Mouse (Mus musculus) spleen, adult 2 months (tissue): ENCODE data around the gene Fgfr2. TPM values are rescaled to one million over a fixed set of nuclear protein-coding genes. Genes with fewer than 3 reads are reported as not detected.
"Not testable (repeated sequence)": the region's sequence is repeated elsewhere in the genome, so short reads cannot be mapped to it uniquely, and the experiment has no call there.

Experiments
- DNase-seq, 2 experiments: peaks; one replicate each; pipeline versions ENCODE4 v3.0.0 to v3.0.0-alpha.2; 2012 to 2021; ENCODE audit warnings: low spot score in 2 of 2, low read depth in 1 of 2
- H3K27ac ChIP-seq: fragments of 200-500 bp; 2 replicates; pipeline ENCODE4 v1.5.1; 2012; ENCODE audit warnings: low read length, inconsistent platforms; ENCODE audit not compliant: insufficient read depth
- H3K27me3 ChIP-seq: fragments of 200-500 bp; 2 replicates; pipeline ENCODE4 v1.6.1; 2012; ENCODE audit warnings: mild to moderate bottlenecking, moderate library complexity, low read length, inconsistent platforms; ENCODE audit not compliant: control insufficient read depth, insufficient read depth
- H3K36me3 ChIP-seq: fragments of 200-500 bp; 2 replicates; pipeline ENCODE4 v1.6.1; 2012; ENCODE audit warnings: mild to moderate bottlenecking, low read length, inconsistent platforms; ENCODE audit not compliant: control insufficient read depth, insufficient read depth
- H3K4me1 ChIP-seq: fragments of 200-500 bp; 2 replicates; pipeline ENCODE4 v1.6.1; 2011; ENCODE audit warnings: inconsistent platforms; ENCODE audit not compliant: control insufficient read depth, insufficient read depth, insufficient read length
- H3K4me3 ChIP-seq: fragments of 200-500 bp; 2 replicates; pipeline ENCODE4 v1.5.1; 2011; ENCODE audit warnings: mild to moderate bottlenecking, inconsistent platforms; ENCODE audit not compliant: insufficient read depth, insufficient read length; ENCODE audit errors: extremely low read depth
- CTCF ChIP-seq: fragments of 200-500 bp; IDR thresholded peaks from 2 replicates; pipeline ENCODE4 v1.5.1; 2011; ENCODE audit warnings: mild to moderate bottlenecking, inconsistent platforms; ENCODE audit not compliant: insufficient read depth, insufficient read length, insufficient replicate concordance; ENCODE audit errors: extremely low read depth
- POLR2A ChIP-seq: fragments of 200-500 bp; IDR thresholded peaks from 2 replicates; pipeline ENCODE4 v1.6.1; 2011; ENCODE audit warnings: low read depth, low read length, inconsistent platforms
- WGBS: fragments of 180-500 bp; shearing (Covaris S2); methylation state at CpG from one replicate; pipeline ENCODE4 v1.1.7; 2018; 5-methylcytosine and 5-hydroxymethylcytosine counted together
- polyA plus RNA-seq: library from polyadenylated mRNA; depleted of rRNA; stranded (reverse); fragments of >200 nt; gene quantifications from 2 replicates; pipeline ENCODE4 v1.2.3, GENCODE M21; 2012

The Fgfr2 gene
- polyA plus RNA-seq, 1 experiment, result 1.6 TPM

DNA sequence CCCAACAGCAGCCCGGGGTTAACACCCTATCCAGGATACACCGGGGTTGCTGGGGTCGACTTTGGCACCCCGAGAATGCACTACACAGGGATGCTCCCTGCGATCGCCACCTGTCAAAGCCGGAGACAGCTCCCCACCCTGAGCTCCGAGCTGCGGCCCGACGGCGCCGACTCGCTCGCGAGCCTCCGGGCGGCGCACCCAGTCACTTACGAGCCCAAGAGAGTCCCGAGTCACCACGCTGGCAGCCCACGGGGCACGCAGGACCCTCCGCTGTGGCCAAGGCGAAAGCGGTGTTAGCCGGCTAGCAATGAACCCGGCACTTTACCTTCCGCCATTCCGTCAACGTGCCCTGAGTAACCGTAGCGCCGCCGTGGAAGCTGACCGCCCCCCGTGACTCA lies 1713.2 kb downstream of the Fgfr2 start:
- WGBS, result under 1% methylated on average over 38 of the region's 38 CpGs

DNA sequence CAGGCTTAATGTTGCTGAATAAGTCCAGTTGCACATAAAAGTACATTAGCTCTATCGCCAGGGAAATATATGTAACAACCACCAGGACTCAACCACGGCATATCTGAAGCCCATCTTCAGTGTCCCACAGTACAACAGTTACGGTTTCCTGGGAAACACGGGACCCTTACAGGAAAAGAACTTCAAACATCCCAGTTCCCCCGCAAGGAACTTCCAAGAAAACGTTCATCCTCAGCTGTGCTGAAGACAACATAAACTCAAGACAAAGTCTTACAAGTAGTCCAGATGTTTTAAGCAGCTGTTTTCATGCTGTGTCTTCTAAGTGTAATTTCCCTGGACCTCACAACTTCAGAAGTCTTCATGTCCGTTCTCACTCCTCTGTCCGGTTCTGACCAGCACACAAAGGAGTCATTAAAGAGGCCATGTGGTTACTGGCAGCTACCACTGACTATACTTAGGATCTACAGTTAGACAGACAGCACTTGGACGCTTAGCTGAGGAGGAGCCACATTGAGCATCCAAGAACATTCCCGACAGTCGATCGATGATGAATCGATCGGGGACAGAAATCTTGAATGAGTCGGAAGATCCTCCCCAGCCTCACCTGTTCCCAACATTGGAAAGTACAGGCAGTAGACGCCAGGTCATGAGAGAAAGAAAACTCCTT lies 1713.7 kb downstream of the Fgfr2 start:
- TF ChIP-seq CTCF (no peak), POLR2A (no peak)
- DNase-seq, result no peak
- Histone ChIP-seq H3K27ac (no peak overlapping the region; the same call in 1 of the 2 replicates), H3K4me1 (peaks cover 7% of the 10 kb centered on the region), H3K4me3 (peak overlapping the region; percentile 86), H3K36me3 (no peaks in the 10 kb centered on the region), H3K27me3 (no peaks in the 10 kb centered on the region)
- WGBS, result 8% methylated on average over 16 of the region's 16 CpGs

More for the DNA sequence above, 1713.2 kb downstream of the Fgfr2 start:
- no peak for TF ChIP-seq POLR2A
- no peak for TF ChIP-seq CTCF
- peaks cover 7% of the 10 kb centered on the region for H3K4me1 ChIP-seq
- no peaks in the 10 kb centered on the region for H3K36me3 ChIP-seq
- no peaks in the 10 kb centered on the region for H3K27me3 ChIP-seq
- no peak for DNase-seq
- H3K4me3 ChIP-seq, result peak overlapping the region; percentile 86
- peak overlapping the region; percentile 49; the same call in 1 of the 2 replicates for H3K27ac ChIP-seq

DNA sequence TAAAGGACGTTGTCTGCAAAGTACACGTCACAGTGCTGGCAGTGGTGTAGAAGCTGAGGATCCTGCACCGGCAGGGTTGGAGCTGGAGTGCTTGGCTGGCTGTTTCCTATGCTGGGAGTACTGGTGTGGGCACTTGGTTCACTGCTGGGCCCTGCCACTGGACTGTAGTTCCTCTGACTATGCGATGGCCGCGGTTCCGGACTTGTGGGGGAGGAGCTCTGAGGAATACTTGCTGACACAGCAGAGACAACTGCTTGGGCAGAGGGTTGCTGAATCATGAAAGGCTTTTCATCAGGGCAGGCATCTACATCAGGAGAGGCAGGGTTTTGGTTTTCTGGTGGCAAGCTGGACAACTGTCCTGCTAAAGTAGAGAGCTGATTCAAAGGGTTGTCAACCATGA lies 1731.4 kb downstream of the Fgfr2 start:
- H3K4me1 ChIP-seq, H3K27me3 ChIP-seq, H3K27ac ChIP-seq, DNase-seq, H3K4me3 ChIP-seq: not testable (repeated sequence)
- WGBS, result 94% methylated on average over 7 of the region's 7 CpGs
- H3K36me3 ChIP-seq, result peaks cover 15% of the 10 kb centered on the region

DNA sequence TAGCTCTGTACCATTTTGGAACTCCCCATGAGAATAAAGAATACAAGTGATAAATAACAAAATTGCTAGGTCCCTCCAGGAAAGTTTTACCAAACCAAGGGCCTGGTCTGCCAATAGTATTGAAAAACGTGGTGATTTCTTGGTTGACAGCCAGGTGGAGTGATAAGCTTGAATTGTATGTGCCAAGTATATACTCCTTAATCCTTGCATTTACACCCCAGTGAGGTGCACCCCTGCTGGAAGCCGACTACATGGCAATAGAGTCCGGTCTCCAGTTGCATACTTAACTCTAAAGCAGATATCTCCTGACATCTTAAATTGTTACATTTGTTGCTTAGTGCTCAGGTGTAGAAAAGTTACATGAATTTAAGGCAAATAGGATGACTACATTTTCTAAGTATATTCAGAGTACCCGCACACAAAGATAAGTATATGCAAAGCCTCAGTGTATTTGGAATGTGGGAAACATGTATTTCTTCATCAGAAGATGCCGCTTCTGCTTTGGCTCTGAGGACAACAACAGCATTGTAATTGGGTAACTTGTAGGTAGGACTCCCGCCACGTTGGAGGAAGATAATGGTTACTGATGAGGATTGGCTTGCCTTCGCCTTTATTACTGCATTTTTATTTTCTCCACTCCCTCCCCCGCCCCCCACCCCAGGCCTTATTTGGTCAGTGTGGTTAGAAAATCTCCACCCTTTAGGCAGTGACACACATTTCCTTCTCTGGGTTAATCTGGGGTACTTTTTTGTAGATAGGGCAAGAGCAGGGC lies 1751.1 kb downstream of the Fgfr2 start:
- no peaks in the 10 kb centered on the region for H3K36me3 ChIP-seq
- no peak overlapping the region for H3K27ac ChIP-seq
- no peaks in the 10 kb centered on the region; the same call in 1 of the 2 replicates for H3K4me1 ChIP-seq
- no peak for DNase-seq
- WGBS, result 71% methylated on average over 9 of the region's 9 CpGs
- H3K27me3 ChIP-seq, result no peaks in the 10 kb centered on the region
- H3K4me3 ChIP-seq, result no peak overlapping the region
- TF ChIP-seq CTCF (no peak), POLR2A (no peak)

DNA sequence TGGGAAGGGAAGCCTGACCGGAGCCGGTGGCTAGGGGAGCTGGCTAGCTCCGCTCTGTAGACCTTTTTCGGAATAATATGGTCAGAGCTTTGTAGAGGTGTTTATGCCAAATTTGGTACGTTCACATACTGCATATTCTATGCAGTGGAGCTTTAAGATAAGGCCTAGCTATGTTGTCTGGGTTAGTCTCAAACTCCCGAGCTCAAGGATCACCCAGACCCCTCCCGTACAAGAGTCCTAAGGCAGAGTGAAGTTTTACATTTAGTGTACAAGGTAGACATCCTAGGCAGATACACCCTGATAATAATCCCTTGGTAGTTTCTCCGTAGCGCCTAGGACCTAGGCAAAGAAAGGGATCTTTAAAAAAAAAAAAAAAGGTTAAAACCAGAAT lies 1751.7 kb downstream of the Fgfr2 start:
- Histone ChIP-seq H3K4me3 (peak overlapping the region; percentile 81), H3K36me3 (no peaks in the 10 kb centered on the region), H3K27ac (peak overlapping the region; percentile 82), H3K4me1 (no peaks in the 10 kb centered on the region; the same call in 1 of the 2 replicates), H3K27me3 (no peaks in the 10 kb centered on the region)
- TF ChIP-seq POLR2A, result no peak
- no peak for DNase-seq
- 14% methylated on average over 9 of the region's 9 CpGs for WGBS

DNA sequence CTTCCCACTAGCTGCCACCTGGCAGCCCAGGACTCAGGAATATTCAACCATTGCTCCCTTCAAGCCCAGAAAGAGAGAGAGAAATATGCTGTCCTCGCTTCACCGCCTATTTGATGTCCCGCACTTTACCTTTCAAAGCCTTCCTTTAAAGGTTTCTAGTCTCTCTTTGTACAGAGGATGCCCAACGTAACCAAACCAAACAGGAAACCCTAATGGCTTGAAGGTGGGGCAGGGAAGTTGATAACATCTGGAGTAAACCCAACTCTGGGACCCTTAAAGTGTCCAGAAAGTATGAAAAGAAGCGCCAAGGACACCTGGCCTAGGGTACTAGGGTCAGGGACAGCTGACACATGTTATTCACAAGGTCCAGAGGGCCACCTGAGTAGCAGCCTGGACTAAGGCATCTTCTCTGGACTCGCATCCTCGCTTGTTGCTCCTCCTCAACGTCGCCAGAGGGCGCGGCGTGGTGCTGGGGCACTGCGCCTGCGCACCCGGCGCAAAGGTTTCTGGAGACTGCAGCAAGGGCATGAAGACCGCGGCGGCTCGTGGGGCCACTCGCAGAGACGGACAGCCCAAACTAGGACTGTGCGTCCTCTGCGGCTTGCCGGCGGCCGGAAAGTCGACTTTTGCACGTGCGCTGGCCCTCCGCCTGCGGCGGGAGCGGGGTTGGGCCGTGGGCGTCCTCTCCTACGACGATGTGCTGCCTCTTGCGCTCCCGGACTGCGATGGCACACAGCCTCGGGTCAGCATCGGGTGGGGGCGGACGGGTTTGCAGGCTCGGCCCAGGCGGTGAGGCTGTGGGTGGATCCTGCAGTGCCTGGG lies 1752.3 kb downstream of the Fgfr2 start, which contains the start of gene Pstk:
TSS of gene Pstk (plus strand) at position 494 of the 822 bp plus-strand sequence.
- H3K36me3 ChIP-seq, result no peaks in the 10 kb centered on the region
- TF ChIP-seq POLR2A, result peak; percentile 69
- TF ChIP-seq CTCF, result peak; percentile 85
- peak within 1 kb of the TSS; percentile 82 for H3K27ac ChIP-seq
- DNase-seq, result peak; percentile 72 to 82
- no peaks in the 10 kb centered on the region; the same call in 1 of the 2 replicates for H3K4me1 ChIP-seq
- no peaks in the 10 kb centered on the region for H3K27me3 ChIP-seq
- H3K4me3 ChIP-seq, result peak within 1 kb of the TSS; percentile 81
- WGBS, result 1% methylated on average over 46 of the region's 47 CpGs

DNA sequence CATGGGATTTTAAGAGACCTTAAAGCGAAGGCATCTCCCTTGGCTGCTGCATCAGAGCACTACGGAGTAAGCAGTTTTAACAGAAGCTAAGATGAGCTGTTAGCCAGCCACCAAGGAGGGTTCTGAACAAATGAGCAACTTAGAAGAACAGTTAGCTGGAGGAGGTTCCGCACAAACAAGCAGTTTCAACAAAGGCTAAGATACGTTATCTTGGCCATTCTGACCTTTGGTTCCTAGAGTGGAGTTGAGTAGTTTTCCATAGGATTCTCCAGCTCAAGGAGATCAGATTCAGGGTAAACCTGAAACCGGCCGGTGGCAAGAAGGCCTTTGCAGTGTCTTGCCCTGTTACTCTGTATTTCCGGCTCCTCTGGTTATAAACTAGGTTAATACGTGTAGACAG lies 1759.0 kb downstream of the Fgfr2 start:
- 96% methylated on average over 8 of the region's 8 CpGs for WGBS
- peaks cover 3% of the 10 kb centered on the region; the same call in 1 of the 2 replicates for H3K4me1 ChIP-seq
- TF ChIP-seq CTCF (no peak), POLR2A (no peak)
- no peak overlapping the region for H3K27ac ChIP-seq
- H3K27me3 ChIP-seq, result no peaks in the 10 kb centered on the region
- H3K36me3 ChIP-seq, result peaks cover 1% of the 10 kb centered on the region; the same call in 1 of the 2 replicates
- no peak overlapping the region for H3K4me3 ChIP-seq
- DNase-seq, result no peak
